Mouse (Mus musculus): ENCODE measurements around the gene Plet1.

The Plet1 gene

DNA sequence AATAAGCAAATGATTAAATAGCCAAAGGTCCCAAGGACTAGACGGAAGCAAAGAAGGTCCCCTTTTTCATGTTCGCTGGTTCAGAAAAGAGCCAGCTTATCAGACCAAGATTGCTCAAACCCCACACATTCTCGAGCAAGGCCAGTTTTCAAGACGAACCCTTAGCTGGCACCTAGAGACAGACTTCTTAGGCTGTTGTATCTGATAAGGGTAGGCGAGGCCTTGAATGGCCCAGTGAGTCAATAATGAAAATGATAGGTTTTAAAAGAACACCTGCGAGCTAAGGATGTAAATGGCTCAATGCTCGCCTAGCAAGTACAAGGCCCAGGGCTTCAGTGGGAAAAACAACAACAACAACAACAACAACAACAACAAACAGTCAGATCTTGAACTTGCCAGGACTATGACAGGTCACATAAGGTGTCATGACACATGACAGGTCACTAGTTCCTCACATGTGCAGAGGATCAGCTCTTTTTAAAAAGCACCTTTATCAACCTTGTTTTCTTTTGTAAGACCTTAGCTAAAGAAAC is 42.3 kb downstream of the Plet1 start:
- DNase-seq (ENCODE audit: low spot score) = no peak

DNA sequence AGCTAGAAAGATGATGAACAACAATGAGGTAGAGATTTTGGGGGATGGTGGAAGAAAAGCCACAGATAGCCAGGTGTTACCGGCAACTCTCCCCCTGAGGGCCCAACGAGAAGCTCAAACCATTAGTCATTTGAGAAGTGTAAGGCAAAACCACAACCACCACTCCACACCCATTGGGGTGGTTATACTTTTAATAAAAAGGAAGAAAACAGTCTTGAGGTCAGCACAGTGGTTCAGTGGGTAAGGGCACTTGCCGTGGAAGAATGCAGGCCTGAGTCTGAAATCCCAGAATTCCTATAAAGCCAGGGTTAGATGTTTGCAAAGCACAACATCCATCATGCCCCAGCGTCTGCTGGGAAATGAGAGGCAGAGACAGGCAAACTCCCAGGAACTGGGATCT is 43.0 kb downstream of the Plet1 start:
- DNase-seq (ENCODE audit: low spot score) = no peak

DNA sequence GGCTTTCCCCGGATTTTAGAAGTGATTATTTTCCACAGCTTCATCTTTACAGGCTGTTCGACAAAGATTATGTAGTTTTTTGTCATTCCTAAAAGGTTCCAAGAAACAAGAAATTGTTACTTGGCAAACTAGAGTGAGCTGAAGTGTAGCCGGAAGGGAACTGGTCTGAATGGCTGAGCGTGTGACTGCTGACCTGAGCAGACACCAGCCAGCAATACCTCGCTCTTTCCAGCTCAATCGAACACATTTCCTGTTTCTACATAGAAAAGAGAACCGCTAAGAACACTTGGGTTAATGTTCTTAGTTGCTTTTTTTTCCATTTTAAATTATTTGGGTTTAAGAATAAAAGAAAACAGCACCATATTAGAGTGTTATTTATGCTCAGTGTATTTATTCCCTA is 45.8 kb downstream of the Plet1 start:
- no peak for DNase-seq (ENCODE audit: low spot score)

DNA sequence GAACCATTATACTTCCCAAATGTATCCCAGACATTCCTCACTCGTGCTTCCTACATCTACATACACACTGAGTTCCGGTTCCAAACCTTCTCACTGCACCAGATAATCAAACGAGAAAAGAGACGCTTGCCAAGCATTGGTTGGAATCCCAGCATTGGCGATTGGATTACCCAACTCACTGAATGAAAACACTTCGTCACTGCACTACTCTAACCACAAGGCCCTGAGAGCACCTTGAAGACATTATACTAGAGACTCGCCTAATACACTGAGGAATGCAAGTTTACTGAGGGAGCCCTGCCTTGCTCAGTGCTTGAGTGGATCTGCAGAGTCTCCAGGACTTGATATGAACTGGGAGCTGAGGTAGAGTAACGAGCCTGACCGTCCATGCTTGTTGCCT is 48.1 kb downstream of the Plet1 start:
- no peak for DNase-seq (ENCODE audit: low spot score)

DNA sequence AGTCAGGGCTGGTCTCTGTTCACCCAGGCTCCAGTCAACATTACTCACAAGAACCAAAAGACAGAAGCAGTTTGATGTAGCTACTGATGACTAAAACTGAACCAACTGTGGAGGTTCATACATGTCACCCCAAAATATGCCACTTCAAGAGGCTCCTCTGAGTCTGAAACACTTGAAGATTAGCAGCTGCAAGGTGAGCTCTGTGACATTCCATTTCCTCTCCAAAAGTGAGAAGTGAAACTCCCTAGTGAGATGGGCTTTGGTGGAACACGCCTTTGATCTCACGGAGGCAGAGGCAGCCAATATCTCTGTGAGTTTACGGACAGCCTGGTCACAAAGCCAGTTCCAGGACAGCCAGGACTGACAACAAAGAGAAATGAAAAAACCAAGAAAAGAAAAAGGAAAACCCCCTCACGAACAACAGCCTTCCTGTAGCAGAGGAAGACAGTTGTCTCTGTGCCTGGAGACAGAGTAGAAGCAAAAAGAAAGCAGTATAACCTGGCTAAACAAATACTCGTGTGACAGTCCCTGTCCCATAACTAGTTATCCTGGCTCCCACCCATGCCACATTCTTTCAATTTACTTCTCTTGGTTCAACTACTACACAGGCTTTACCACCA is 53.6 kb downstream of the Plet1 start:
- no peak for DNase-seq (ENCODE audit: low spot score)

DNA sequence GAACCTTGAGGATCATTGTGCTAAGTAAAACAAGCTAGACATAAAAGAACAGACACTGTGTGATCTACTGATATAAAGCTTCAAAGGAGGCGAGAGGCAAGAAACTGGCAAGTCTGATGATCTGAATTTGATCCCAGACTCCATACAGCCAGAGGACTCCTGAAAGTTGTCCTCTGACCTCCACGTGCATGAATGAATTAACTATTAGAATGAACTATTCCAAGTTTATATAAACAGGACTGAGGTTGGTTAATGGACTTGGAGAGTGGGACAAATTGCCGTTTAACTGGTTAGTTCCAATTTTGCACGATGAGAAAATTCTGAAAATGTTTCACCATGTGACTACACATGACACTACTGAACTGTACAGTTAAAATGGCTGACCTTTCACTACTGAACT is 54.6 kb downstream of the Plet1 start:
- no peak for DNase-seq (ENCODE audit: low spot score)

DNA sequence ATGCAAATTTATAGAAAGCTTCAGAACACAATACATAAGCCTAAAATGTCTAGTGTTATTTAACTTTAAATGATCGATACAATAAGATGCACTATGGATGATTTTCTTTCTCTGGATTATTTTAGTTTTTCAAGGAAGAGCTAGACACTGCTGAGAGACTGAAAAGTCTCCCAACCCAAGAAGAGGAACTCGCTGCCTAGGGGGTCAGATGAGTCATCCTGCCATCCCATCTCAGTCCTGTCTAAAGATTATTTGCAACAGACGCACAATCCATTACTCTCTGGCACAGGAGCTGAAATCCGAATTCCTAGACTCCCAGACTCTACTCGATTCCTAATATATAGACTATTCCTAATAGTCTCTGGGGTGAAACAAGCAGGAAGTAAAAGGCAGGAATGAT is 57.9 kb downstream of the Plet1 start:
- DNase-seq (ENCODE audit: low spot score) = no peak

DNA sequence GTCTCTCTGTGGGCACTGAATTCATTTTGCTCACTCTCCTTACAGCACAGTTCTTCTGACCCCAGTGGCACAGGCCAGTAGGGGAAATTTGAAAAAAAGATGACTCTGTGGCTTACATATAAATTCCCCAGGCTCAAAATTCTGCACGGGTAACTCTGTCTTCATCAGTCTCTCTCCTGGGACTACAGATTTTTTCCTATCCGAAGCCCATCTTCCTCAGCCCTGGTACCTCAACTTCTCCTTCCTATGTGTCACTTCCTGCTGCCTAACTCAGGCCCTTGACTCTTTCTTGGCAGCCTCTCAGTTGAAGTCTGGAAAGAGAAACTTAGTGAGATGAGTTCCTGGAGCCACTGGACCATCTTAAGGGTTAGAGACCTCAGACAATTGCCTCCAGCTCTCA is 59.2 kb downstream of the Plet1 start:
- no peak for DNase-seq (ENCODE audit: low spot score)

DNA sequence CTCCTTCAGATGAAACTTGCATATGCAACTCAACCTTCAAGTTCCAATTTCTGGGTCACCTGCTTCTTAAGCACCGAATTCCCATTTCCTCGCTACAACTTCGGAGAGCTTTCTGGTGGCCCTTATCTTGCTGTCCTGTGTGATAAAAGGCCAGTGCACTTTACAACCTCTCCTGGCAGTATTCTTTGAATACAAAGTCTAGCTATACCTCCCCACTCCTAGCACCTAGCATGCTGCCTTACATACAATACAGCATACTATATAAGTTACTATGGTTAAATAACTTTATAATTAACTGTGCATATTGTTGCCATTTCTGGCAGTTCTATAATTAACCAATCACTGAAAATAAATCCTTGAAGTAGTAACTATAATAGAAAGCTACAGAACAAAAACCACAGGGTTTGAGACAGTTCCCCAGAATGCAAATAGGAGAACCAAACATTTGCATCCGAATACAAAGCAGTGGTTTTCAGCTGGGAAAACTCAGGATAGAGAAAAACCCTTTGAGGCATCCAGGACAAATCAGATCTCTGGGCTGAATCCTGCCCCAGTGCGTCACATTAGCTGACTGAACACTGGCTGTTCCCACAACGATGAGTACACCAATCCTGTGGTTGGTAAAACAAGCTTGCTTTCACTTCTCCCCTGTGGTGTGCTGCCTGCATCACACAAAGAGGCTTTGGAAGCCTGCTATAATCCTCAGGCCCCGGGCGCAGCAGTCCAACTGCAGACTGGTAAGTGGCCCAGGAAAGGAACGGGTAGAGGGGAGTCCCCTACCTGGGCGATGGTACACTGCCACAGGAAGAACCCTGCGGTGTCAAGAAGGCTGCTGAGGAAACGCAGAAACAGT is 60.1 kb downstream of the Plet1 start, which contains the start of gene Il18:
TSS of gene Il18 (plus strand) at position 587 of the 853 bp plus-strand sequence.
- no peak for DNase-seq (ENCODE audit: low spot score)

DNA sequence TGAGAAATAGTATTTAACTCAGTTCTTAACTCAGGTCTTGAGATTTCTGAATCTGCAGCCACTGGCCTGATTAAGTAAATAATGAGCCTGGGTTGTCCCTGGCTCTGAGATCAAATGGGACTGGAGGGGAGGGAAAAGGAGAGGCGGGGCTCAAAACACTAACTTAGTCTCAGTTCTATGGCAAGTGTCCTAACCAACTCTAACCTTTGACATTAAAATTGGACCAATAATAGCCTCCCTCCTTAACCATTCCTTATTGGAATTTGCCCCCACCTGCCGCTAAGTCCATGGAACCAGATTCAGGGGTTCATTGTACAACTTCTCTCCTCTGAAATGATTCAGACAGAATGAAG is 60.7 kb downstream of the Plet1 start, which contains the start of gene Bco2:
TSS of gene Bco2 (minus strand) at position 88 of the 353 bp plus-strand sequence.
- DNase-seq (ENCODE audit: low spot score) = no peak
